Mouse (Mus musculus): ENCODE results near the gene Synj2. TPM values are rescaled to one million over a fixed set of nuclear protein-coding genes. Genes with fewer than 3 reads are reported as not detected.
"Not testable (repeated sequence)": the region's sequence is repeated elsewhere in the genome, so short reads cannot be mapped to it uniquely, and the experiment has no call there.

Gene Synj2
- total RNA-seq, 2 experiments from 2014 or later = 0.85 to 1.3 TPM

DNA sequence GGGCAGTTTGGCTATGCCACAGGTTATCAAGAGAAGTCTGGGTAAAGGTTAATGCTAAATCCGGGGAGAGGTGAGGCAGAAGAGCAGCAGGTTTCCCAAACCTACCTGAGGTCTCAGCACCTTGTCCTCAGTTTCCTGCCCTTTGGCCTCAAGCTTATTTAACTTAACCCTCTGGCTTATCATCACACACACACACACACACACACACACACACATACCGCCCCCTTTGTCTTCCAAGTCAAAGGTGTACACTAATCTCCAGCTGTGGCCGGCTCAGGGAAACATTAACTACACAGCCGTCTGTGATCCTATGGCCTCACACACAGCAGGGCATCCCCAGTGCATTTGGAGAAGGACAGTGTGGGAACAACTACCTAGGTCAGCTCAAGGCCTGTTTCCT is 77.3 kb downstream of the Synj2 start:
- ATAC-seq (replicated peaks; ENCODE audit: low FRiP score, poor library complexity, severe bottlenecking) = no peak

DNA sequence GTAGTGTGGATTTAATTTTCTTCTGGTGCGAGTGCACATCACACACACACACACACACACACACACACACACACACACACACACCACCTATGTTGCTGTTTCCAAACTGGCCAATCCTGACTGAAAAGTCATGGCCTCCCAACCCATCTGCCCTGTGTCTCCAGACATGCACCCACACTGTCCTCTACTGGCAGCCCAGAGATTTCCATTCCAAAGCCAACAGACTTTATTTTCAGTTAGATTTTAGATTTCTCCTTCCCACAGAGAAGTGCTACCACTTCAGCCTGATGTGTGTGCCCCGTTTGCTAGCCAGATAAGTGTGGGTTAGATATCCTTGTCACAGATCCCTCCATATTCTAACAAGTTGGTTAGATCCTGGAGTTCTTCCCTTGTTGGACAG is 78.7 kb downstream of the Synj2 start:
- ATAC-seq (replicated peaks; ENCODE audit: low FRiP score, poor library complexity, severe bottlenecking) = no peak

DNA sequence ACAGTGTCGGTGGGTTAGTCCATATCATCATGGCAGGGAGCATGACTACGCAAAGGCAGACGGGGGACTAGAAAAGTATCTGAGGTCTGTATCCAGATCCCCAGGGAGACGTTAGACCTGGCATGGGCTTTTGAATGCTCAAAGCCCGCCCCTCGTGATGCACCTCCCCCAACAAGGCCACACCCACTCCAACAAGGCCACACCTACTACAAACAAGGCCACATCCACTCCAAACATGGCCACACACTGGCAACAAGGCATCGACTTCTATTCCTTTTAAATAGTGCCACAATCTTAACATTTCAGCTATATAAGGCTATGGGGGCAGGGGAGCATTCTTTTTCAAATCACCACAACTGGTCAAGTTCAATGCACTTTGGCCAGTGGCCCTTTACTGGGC is 79.6 kb downstream of the Synj2 start:
- ATAC-seq (replicated peaks; ENCODE audit: low FRiP score, poor library complexity, severe bottlenecking) = no peak

DNA sequence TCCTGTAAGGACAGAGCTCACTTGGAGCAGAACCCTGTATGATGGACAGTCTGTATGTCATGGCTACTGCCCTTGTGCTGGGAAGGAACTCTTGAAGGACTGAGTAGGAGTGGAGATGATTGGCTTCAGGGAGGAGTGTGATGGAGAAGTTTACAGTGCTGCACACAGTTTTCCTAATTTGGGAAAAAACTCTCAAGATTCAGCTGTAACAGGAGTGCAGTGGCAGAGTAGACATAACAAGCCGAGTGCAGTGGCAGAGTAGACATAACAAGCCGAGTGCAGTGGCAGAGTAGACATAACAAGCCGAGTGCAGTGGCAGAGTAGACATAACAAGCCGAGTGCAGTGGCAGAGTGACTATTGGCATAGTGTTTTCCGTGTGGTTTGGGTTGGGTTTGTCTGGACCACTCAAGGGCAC is 80.3 kb downstream of the Synj2 start:
- ATAC-seq (replicated peaks; ENCODE audit: low FRiP score, poor library complexity, severe bottlenecking) = not testable (repeated sequence)

DNA sequence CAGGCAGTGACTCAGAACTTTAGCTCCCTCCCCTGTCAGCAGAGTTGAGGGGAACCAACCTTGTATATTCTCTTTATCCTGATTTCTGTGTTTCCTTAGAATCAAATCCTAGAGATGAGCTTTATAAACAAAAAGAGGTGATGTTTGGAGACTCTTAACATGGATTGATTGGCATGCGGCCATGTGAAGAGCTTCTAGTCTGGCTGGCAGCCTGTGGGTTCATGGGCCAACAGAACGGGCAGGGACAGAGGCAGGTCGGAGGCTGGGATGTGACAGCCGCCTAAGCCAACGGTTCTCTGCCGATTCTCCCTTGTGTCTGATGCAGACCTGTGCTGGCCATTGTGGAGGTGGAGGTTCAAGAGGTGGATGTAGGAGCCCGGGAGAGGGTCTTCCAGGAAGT is 84.8 kb downstream of the Synj2 start:
- no peak for ATAC-seq (replicated peaks; ENCODE audit: low FRiP score, poor library complexity, severe bottlenecking)

DNA sequence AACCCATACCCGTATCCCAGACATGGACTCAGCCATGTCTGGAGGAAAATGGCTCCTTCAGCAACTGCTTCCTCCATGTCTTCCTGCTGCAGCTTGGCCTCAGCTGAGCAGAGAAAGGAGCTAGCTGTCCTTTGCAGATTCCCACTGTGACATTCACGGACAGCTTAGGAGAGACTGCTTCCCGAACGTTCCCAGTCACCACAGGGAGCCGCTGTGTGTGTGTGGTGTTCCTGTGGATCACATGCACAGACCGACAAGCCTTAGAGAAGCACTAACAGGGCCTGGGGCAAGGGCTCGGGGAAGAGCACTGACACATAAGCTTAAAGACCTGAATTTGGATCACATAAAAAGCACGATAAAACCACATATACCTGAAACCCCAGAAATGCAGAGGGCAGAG is 94.6 kb downstream of the Synj2 start:
- no peak for ATAC-seq (replicated peaks; ENCODE audit: low FRiP score, poor library complexity, severe bottlenecking)

DNA sequence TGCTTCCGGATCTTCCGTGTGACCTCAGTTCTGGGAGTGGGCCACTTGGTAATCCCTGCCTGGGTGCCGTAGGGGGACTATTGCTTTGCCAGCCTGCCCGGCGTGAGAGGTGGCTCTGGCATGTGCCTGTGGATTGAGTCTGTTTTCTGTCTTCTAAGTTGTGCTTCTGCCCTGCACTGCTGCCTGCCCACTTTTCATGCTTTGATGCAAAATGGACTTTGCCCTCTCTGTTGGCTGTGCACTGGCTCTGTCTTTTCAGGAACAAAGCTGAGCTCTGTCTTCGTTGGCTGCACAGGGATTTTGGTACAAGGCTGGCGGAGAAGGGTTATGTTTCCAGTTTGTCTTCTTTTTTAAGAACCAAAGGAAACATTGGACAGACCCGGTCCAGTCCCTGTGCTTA is 95.4 kb downstream of the Synj2 start:
- no peak for ATAC-seq (replicated peaks; ENCODE audit: low FRiP score, poor library complexity, severe bottlenecking)

DNA sequence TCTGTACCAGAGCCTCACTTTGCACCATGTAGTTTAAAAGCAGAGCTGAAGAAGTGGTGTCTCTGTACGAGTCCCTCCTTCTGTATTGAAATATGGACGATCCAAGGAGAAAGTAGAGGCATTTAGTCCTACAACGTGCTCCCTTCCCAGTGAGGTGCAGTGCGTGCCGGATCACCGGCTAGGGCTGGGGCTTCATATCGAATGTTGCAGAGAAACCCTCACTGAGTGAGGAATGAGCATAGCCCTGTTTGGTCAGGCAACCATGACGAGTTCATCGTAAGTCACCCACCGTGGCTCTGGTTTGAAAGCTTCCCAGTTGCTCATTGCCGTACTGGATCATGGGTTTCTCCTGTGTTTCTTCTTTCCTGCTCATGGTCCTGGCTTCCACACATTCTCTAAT is 95.8 kb downstream of the Synj2 start:
- no peak for ATAC-seq (replicated peaks; ENCODE audit: low FRiP score, poor library complexity, severe bottlenecking)

DNA sequence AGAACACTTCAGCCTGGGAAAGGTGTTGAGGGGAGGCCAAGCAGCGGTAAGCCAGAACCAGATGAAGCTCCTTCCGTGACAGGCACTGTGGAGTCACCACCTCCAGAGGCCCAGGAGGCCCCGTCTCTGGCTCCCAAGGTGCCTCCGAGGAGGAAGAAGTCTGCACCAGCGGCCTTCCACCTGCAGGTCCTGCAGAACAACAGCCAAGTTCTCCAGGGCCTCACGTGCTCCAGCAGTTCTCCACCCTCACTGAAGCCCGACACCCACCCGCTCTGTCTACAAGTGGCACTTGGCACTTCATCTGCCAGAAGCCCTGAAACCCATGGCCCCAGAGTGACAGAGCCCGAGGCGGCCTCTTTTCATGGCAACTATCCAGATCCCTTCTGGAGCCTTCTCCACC is 96.4 kb downstream of the Synj2 start:
- ATAC-seq (replicated peaks; ENCODE audit: low FRiP score, poor library complexity, severe bottlenecking) = no peak

DNA sequence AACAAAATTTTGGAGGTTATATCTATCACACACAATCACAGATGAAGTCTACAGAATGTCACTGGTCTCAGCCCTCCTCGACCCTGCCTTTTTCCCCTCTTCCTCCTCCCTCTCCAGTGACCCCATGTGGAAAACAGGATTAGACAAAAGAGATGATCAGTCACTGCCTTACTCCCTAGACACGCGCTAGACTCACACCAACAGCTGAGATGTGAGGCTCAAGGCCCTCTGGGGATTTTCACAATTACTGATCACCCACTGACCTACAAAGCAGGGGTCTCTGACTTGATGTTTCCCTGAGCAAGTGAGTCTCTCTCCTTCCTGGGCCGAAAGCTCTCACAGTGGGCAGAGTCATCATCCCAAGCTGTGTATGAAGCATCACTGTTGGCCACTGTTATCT is 111.7 kb downstream of the Synj2 start:
- no peak for ATAC-seq (replicated peaks; ENCODE audit: low FRiP score, poor library complexity, severe bottlenecking)

DNA sequence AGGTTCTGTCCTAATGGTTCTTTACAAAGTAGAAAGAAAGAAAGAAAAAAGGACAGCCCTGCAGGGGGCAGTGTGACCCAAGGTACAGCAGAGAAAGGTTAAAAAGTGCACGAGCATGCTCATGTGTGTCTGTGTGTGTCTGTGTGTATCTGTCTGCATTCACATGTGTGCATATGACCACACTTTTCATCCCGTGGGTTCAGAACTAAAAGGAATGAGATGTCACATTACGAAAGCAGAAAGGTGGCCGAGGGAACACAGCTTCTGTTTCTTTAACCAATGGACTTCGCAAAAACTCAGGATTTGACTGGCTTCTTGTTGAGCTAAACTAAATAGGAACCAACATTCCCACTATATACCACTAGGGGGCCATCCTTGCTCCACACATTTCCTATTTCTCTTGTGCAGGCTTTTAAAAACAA is 113.9 kb downstream of the Synj2 start:
- ATAC-seq (replicated peaks; ENCODE audit: low FRiP score, poor library complexity, severe bottlenecking) = peak; percentile 68

DNA sequence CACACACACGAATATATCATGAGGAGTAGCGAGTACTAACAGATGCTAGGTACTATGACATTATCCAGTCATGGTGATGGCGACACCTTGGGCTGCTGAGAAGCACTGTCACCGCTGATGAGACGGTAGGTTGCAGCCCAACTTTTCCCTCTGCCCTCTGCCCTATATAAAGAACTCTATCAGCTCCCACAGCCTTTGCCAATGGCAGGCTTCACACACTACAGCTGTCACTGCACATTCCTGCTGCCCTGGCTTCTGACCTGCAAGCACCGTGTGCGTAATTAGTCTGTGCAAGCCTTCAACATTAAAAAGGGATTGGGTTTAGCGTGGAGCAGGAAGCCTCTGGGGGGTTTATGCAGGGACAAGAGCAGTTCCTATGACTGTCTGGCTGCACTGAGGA is 121.7 kb downstream of the Synj2 start:
- ATAC-seq (replicated peaks; ENCODE audit: low FRiP score, poor library complexity, severe bottlenecking) = no peak

DNA sequence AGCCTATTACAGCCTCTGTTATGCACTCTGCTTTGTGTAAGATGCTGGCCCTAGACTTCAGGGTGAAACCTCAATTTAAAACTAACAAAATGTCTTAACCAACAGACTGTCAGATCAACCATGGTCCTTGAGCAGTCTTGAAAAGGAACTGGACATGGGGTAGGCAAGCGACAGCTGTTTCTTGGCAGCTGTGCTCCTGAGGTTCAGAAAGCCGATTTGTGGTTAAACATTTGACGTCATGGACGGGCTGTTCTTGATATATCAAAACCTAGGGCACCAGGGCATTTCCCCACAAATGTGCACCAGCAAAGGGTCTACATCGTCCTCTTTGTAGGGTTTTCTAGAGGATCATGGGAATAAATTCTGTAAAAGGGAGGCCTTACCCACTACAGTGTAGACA is 122.5 kb downstream of the Synj2 start:
- no peak for ATAC-seq (replicated peaks; ENCODE audit: low FRiP score, poor library complexity, severe bottlenecking)

DNA sequence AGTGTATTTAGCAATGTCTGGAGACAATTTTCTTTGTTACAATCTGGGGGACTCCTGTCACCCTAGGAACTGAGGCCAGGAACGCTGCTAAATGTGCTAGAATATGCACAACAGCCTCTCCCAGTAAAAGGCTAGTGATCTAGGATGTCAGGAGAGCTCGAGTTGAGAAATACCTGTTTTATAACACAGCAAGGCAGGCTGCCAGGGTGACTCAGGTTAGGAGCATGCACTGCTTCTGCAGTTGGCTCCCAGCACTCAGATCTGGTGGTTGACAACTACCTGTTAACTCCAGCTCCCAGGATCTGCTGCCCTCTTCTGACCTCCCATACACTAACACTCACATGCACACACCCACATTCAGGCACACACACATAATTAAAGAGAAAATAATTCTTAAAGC is 124.9 kb downstream of the Synj2 start:
- no peak for ATAC-seq (replicated peaks; ENCODE audit: low FRiP score, poor library complexity, severe bottlenecking)

DNA sequence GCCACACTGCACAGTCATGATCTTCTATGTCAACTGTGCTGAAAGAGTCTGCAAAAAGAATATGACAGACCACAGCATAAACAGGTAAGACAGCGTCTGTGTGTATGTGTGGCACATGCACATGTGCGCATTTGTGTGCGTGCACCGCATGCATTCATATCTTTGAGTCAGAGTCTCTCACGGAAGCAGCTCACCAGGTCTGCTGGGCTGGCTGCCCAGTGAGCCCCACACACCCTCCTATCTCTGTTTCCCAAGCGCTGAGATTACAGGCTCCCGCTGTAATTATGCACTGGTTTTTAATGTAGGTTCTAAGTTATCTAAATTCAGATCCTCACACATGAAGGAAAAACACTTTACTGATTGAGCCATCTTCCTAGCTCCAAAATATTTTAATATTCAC is 126.5 kb downstream of the Synj2 start:
- ATAC-seq (replicated peaks; ENCODE audit: low FRiP score, poor library complexity, severe bottlenecking) = no peak

DNA sequence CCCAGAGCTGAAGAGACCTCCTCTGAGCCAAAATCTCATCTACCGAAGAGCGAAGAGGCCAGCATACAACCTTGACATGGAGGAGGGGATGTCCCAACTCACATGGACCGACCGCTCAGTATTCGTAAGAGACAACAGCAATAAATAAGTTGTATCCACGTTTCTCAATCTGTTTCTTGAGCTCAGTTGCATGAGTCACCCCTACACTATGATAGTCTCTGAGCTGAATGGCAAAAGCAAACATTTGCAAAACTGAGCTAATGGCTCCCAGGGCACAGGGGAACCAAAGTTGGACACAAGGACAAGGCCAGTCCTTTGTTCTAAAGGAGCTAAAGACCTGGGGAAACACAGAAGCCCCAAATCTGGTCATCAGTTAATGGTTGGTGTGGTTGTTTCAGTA is 128.8 kb downstream of the Synj2 start:
- ATAC-seq (replicated peaks; ENCODE audit: low FRiP score, poor library complexity, severe bottlenecking) = no peak

DNA sequence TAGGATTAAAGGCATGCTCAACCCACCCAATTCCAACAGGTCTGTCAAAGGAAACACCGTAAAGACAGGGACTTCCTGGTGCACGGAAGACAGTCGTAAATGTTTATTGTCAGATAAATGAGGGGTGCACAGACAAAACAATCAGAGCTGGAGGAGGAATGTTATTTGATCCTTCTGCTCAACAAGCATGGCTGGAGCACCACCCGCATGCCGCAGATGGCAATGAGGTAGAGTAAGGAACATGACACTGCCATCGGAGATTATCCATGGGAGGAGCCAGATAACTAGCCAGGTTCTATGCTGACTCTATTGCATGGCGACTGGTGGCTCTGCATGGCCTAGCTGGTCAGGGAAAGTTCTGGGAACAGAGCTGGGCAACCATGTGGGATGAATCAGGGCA is 132.3 kb downstream of the Synj2 start:
- ATAC-seq (replicated peaks; ENCODE audit: low FRiP score, poor library complexity, severe bottlenecking) = no peak

DNA sequence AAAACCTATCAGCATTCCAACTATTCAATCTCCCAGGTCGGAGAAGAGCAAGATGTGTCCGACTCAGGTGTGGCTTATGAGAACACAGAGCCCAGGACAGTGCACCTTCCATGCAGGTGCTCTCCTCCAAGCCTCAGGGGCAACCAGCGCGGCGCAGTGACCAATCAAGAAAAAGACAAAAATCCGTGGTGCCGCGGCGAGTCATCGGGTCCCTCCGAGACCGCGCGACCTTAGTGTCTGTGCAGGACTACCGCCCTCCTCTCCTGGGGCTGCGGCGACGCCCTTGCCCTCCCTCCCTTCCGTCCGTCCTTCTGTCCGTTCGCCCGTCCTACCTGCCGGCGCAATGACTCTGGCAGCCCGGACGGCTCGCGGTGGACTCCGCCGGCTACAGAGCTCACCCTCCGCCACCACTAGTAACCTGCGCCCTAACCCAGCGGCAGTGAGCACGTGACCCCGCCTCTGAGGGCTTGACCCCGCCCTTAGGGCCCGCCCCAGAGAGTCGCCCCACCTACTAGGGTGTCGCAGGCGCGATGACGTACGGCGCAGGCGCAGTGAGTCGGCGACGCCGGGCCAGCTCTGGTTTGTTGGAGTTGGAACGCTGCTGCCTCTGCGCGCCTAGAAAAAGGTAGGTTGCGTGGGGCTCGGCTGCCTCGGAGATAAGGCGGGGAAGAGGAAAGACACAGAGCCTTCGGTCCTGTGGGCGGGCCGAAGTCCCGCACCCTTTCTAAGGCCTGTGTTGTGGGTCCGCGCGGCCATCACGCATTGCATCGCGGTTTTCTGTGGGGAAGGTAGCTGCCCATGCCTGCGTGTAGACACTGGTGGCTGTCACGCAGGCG is 138.4 kb downstream of the Synj2 start, which contains the start of the genes Serac1 and Gtf2h5:
Serac1 (minus strand) TSS at position 455 of the 836 bp plus-strand sequence.
Gtf2h5 (plus strand) TSS at position 500 of the 836 bp plus-strand sequence.
- peak; percentile 97 for ATAC-seq (replicated peaks; ENCODE audit: low FRiP score, poor library complexity, severe bottlenecking)

DNA sequence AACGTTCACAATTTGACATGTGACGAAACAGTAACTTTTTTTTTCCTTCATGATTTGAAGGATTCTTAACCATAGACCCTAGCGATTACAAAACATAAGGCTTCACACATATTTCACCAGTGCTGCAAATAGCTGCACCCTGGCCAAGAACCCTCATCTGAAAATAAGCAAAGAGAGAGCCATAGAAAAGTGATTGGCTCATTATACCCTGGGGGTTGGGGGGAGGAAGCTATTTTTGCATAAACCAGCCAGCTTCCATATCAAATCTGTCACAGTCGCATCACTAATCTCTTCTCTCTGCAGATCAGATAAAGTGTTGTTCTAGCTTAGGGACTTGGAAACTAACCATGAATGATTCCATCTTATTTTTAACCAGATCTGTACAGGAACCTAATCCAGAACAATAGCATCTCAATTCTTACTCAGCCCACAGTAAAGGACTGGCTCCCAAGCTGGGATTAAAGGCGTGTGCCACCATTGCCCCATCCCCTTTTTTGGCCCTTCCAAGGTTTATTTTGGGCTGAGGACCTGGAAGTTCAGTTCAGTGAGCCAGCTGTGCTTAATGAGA is 142.3 kb downstream of the Synj2 start:
- no peak for ATAC-seq (replicated peaks; ENCODE audit: low FRiP score, poor library complexity, severe bottlenecking)

DNA sequence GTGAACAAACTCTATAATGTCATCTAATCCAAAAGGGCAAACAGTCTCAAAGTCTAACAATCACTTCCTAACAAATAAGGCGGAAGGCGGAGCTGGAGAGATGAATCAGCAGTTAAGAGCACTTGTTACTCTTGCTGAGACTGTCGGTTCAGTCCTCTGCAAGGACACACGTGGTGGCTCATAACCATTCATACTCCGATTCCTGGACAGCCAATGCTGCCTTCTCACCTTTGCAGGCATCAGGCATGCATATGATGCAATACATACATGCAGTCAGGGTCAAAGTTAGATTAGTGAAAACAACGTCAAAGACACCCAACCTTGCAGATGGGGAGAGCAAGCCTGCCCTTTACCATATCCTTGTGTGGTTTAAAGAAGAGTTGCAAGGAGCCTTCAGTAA is 150.5 kb downstream of the Synj2 start:
- no peak for ATAC-seq (replicated peaks; ENCODE audit: low FRiP score, poor library complexity, severe bottlenecking)

Data from erythroblast, adult 5-6 weeks (primary cell).